Mouse (Mus musculus) kidney, adult 2 months (tissue): ENCODE data around the gene Lrrc10b.

Experiments
- CTCF ChIP-seq: fragments of 200-500 bp; conservative IDR thresholded peaks from 2 replicates; pipeline ENCODE4 v1.5.1; 2011; ENCODE audit warnings: low read depth, mild to moderate bottlenecking, control low read depth, low read length, moderate library complexity, mixed read lengths; ENCODE audit not compliant: insufficient read depth, insufficient read length
- POLR2A ChIP-seq: fragments of 200-500 bp; IDR thresholded peaks from one replicate; pipeline ENCODE4 v1.6.1; 2011; ENCODE audit warnings: low read depth, low read length, control low read depth

DNA sequence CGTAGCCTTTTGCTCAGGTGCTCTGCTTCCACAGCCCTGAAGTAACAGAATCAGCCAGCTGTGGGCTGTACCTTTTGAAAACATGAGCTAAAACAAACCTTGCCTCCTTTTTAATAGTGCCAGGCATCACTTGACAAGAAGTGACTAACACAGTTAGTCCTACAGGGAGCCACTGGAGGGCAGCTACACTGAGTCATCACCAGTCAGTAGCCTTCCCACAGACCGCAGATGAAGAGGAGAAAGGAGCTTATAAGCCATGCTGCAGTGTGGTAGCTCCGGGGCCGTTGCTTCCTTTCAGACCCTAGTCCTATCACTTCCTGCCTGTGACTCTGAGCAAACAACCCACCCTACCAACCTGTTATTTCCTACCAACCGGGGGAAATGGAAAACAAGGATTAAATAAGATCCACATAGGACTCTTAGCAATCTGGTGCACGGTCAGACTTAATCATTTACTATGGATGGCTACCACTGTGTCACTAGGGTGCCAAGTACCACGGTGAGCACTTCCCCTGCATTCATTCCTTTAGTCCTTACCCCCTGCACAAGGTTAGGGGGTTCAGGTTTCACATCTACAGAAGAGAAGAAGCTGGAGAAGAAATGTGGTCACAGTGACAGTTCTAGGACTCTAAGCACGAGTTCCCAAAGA is 40.4 kb upstream of the Lrrc10b start:
- no peak for TF ChIP-seq CTCF
- TF ChIP-seq POLR2A, result no peak
